ENCODE assay signal across 8 mouse cellular contexts in genomic region chr17:17896039-17896438, GRCm38 (mm10). TPM values are rescaled to one million over a fixed set of nuclear protein-coding genes. Genes with fewer than 3 reads are reported as not detected.
DNase-seq lines count a peak whose midpoint lies in the region; ATAC-seq and TF ChIP-seq lines count a peak whose summit lies in the region.
"Had no signal": no experiment of that assay in that cellular context is flagged by ENCODE, and none has a peak within 500 bp of the region (broad histone marks: within the 10 kb centered on the region; RNA-seq: fewer than 3 reads in every experiment).

No protein-coding gene starts in this region.

- H3K36me3 ChIP-seq in G1E (replicated peaks) = no peaks in the 10 kb centered on the region

- no peaks in the 10 kb centered on the region for H3K27me3 ChIP-seq in G1E (ENCODE audit: insufficient read depth, low read length)

- no peaks in the 10 kb centered on the region for H3K4me1 ChIP-seq in G1E (ENCODE audit: insufficient read depth, low read depth, low read length)

- H3K4me3 ChIP-seq in G1E (ENCODE audit: low read depth, low read length) = no peak overlapping the region

- DNase-seq in layer of hippocampus, adult 18-20 months (ENCODE audit: low spot score in 2 of 2) = peak; percentile 3 to 63
- no peak for DNase-seq in layer of hippocampus, adult 8-10 months (ENCODE audit: low spot score in 2 of 2)
- DNase-seq in CD4-positive helper T cell, adult 2 months (ENCODE audit: low read depth, low spot score) = peak; percentile 60
- DNase-seq in G1E (ENCODE audit: low spot score) = peak; percentile 2
- DNase-seq in cerebellum, postnatal 10 days = peak; percentile 62 to 75
- peak; percentile 37 for DNase-seq in kidney, postnatal 14 days
- DNase-seq in retina, adult 2 months (ENCODE audit: low read depth, low spot score) = peak; percentile 32

- TF ChIP-seq CTCF in G1E (IDR thresholded peaks at IDR 0.05; ENCODE audit: low read depth, low read length) = 0 out of 2 replicates have a peak, but pooled peaks have one; percentile 14

- no peaks in the 10 kb centered on the region for H3K9me3 ChIP-seq in G1E (replicated peaks)

- ATAC-seq in G1E (ENCODE audit: extremely low read depth, insufficient number of reproducible peaks, low FRiP score, poor library complexity, severe bottlenecking) = no peak

RNA-seq across cellular contexts. Expression of gene Fpr3, which starts 8.4 kb away (rescaled TPM):
- not detected for total RNA-seq in layer of hippocampus, adult 18-20 months (2021)
- not detected for total RNA-seq in layer of hippocampus, adult 8-10 months (2022)
- total RNA-seq in G1E (2014; fragmentation: Nextera tagmentation) (not detected in 2 replicates), G1E (2017) (not detected in 2 replicates)
- polyA plus RNA-seq in G1E (2012) = not detected in 2 replicates
- total RNA-seq: gastrocnemius, postnatal 4 days had no signal

RNA-seq across cellular contexts. Expression of gene Fpr2, which starts 8.4 kb away (rescaled TPM):
- not detected for total RNA-seq in layer of hippocampus, adult 18-20 months (2021)
- total RNA-seq in layer of hippocampus, adult 8-10 months (2022) = not detected
- total RNA-seq in G1E (2014; fragmentation: Nextera tagmentation) (not detected in 2 replicates), G1E (2017) (0.16 TPM in 1 of 2 replicates, not detected in the other)
- polyA plus RNA-seq in G1E (2012) = not detected in 2 replicates

RNA-seq across cellular contexts. Expression of gene Fpr1, which starts 12.3 kb away (rescaled TPM):
- not detected for total RNA-seq in layer of hippocampus, adult 18-20 months (2021)
- total RNA-seq in layer of hippocampus, adult 8-10 months (2022) = not detected
- total RNA-seq in G1E (2014; fragmentation: Nextera tagmentation) (not detected in 2 replicates), G1E (2017) (0.27 TPM in 1 of 2 replicates, not detected in the other)
- polyA plus RNA-seq in G1E (2012) = not detected in 2 replicates

RNA-seq across cellular contexts. Expression of gene Has1, which starts 41.0 kb away (rescaled TPM):
- total RNA-seq in layer of hippocampus, adult 18-20 months (2021) = under 1 TPM; 0.20 to 0.67 TPM
- under 1 TPM; 0.57 to 0.73 (median 0.60) TPM for total RNA-seq in layer of hippocampus, adult 8-10 months (2022)
- total RNA-seq in G1E (2014; fragmentation: Nextera tagmentation) = not detected in 2 replicates
- total RNA-seq in G1E (2017) = 0.33 TPM in 1 of 2 replicates, not detected in the other
- polyA plus RNA-seq in G1E (2012) = not detected in 2 replicates

Comparison
In these comparisons a context has a peak if more than half of its experiments do, and no peak if none do; other contexts are left out.
1. DNase-seq: peak in layer of hippocampus, adult 18-20 months (2 of 2), CD4-positive helper T cell, adult 2 months (single experiment), G1E (single experiment), cerebellum, postnatal 10 days (2 of 2), kidney, postnatal 14 days (single experiment) and retina, adult 2 months (single experiment); none in layer of hippocampus, adult 8-10 months (0 of 2).